Mouse (Mus musculus) urinary bladder, postnatal 25 days (tissue): ENCODE measurements around the gene Pjvk.
A peak's percentile ranks its signal among the peaks of the same experiment; 100 is the strongest.

ENCODE experiments used
- DNase-seq: peaks from one replicate; pipeline ENCODE4 v3.0.0; 2022; ENCODE audit warnings: low spot score

Gene Pjvk

DNA sequence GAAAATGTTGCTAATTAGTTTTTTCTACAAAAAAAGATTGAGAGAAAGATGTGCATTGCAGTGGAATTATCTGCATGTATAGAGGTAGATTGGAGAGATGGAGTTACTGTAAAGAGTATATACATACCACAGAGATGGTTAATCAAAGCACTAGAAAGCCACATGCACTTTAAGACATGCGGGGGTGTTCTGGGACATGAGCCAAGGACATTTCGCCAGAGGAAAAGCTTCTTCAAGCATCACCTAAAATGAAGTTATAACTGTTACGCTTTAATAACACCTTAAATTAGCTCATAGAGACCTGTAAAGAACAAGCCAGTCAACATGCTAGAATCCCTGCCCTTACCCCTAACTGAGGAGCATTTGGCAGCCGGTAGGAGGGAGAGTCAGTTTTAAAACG lies 18.9 kb downstream of the Pjvk start:
- DNase-seq, result no peak

DNA sequence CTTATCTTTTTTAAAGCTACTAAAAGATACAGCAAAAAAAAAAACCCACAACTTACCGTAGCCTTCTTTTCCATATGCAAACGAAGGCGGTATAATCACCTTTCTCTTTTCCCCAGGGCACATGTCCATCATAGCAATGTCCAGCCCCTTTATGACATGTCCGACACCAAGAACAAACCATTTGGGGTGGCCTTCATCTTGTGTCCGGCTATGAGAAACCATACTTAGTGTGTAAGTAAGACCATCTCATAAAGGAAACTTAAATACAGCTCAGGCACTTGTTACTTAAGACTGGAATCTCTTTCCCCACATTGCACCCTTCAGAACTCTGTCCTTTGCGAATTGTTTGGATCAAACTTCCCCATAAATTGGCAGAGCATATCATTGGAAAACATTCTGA lies 23.4 kb downstream of the Pjvk start:
- no peak for DNase-seq

DNA sequence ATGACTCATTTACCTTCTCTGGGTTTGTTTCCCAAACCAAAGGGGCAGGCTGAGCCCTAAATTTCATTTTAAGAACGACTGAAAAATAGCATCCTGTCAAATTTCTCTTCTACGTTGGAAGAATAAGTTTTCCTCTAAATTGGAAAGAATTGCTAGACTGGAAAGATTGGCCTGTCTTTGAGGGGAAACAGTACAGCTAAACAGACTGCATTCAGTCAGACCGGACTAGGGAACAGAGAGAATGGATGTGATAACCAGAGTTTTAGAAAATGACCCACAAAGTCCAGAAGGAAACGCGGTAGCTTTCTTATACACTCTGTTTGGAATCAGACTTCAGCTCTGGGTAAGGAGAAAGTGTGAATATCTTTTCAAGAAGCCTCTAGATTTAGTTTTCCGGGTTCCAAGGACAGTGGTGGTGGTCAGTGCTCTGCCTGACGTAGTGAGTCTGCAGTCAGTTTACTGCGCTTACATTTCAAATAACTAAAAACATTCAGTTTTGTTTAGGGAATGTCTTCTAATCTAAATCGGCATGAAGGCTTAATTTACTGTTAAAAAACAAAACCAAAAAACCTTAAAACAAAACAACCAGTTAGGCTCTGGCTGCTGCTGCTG lies 24.0 kb downstream of the Pjvk start:
- no peak for DNase-seq

DNA sequence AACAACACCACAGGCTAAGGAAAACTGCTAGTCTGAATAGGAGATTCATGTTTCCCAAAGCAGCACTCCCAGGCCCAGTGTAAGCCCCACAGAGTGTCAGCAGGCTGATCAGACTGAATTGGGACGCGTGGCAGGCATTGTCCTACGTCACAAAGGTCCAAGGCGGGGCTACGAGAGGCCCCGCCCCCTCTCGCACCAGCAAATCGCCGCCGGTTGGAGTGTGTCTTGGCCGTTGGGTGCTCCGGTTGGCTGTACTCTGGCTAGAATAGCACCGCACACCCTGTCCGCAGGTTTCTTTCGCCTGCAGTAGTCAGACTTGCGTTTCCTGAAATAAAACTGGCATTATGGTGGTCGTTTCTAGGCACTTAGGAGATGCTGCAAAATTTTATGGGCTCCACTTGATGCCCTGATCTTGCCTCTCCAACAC lies 24.7 kb downstream of the Pjvk start, which contains the start of gene Fkbp7:
TSS of gene Fkbp7 (minus strand) at position 151 of the 427 bp plus-strand sequence.
- DNase-seq, result peak; percentile 83

DNA sequence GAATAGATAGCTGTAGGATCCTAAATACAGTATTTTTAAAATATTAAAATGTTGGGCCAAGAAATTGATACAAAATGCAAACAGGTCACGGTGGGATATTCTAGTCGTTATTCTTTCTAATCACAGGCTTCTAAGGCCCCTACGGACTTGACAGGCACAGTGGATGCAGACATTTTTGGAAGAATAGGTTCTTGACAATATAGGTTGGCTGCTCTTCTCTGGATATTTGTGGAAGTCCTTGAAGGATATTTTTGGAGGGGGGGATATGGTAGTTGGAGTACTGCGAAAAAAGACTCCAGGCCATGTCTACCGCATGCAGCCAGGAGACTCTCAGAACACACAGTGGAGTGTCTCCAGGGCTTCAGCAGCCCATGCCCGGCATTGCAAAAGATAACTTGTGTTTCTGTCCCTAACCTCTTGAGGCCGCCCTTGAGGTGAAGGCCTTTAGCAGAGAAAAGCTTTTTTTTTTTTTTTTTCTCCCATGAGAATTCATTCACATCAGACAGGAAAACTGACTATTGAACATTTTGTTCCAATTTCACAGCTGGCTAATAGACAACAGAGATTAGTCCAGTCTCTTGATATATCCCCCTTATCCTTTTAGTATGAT lies 25.3 kb downstream of the Pjvk start:
- DNase-seq, result no peak

DNA sequence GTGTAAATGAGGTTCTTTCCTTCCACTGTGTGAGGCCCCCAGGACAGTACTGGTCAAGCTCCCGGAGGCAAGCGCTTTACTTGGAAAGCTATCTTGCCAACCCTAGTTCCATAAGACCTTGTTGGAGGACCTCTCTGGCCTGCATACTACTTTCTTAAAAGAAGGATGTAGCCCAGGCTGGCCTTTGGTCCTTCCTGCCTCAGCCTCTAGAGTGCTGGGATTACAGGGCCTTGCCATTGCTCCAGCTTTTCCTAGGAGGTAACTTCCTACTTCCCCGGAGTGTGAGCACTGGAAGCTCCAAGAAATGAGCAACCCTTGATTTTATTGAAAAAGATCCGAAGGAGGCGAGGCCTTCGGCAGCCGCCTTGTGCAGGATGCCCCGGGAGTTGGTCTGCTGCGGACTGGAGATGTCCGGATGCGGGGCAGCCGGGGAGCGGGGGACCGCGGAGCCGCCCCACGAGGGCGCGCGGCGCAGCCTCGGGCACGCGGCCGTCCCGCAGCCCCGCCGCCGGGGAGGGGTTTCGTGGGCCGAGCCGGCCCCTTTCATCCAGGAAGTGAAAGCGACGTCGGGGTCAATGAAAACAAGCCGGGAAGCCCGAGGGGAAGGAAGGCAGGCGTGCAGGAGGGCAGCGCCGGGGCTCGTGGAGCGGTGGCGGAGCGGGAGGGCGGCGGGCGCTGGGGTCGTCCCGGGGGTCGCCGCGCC lies 26.6 kb downstream of the Pjvk start, which contains the start of gene Plekha3:
TSS of gene Plekha3 (plus strand) at position 557 of the 703 bp plus-strand sequence.
- peak; percentile 79 for DNase-seq

DNA sequence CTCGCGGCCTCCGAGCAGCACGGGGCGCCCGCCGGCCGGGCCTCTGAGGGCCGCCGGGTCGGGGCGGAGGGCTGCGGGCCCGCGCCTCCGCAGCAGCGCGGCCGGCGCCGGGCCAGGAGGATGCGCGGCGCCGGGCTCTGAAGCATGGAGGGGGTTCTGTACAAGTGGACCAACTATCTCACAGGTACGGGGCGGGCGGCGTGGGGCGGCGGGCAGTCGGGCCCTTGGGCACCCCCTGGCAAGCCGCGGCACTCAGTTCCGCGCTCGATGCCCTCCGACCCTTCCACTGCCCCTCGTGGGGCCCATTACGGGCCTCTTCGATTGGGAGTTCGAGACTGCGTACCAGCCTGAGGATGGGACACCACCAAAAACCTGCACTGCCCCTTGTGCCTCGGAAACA lies 27.2 kb downstream of the Pjvk start:
- DNase-seq, result no peak

DNA sequence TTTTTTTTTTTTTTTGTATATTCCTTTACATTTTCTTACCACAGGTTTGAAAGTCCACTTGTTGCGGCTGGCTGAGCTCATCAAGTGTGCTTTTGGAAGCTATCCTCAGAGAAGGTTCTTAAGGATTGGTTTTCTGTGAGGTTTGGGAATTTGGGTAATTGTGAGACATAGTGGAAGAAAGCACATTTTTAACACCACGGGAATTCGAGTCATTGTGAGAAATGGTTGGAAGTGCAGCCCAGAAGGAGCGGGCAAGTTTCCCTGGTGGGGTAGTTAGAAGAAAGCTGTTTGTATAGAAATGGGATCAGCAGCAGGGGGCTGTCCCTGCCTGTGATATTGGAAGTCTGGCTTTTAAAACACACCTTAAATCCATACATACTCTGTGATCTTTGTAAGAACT lies 27.7 kb downstream of the Pjvk start:
- DNase-seq, result no peak

DNA sequence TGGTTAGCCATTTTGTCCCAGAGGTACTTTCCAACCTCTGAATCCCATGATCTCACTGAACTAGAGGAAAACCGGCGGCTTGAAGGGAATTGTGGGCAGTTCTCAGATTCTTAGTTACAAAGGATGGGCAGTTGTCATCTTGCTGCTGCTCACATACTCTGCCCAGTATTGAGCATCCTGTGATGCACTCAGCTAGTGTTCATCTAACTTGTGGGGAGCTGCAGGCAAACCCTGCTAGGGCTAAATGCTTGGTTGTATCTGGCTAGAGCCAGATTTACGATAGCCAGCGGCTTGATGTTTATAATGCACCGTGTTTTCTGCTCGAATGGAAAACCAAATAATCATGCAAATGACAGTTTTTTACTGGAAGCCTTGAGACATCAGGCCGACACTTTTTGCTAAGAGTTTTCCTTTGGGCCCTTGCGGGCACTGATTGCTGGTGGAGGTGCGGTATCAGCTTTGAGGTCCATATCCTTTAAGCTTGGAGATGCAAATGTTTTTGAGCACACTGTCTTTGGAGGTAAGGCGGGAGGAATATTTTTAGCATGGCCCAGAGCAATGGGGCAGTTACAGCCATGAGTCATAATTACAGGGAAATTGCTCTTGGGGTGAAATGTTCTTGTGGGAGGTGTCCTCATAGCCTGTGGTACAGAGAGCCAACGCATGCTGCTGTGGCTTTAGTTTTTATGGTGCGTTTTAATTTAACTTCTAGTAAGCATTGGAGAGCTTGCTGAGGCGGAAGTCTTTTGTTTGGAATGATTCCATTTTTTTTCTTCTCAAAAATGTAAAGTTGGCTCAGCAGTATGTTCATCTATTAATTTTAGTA lies 28.3 kb downstream of the Pjvk start:
- DNase-seq, result no peak

DNA sequence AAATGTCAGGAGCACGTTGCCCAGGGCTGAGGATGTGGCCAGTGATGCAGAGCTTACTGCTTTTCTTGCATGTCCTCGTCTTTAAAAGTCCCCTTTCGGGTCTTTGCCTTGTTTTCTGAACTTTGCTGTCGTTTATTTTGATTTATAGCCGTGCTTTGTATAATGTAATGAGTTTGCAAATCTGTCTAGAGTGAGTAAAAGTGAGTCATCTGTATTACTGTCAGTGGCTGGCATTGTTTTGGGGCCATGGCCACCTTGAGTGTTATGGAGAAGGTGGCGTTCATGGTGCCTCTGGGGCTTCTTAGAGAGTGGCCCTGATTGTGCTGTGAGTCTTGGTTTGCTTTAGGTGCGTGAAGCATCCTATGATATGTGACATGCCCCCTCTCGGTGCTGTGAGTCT lies 34.0 kb downstream of the Pjvk start:
- no peak for DNase-seq

DNA sequence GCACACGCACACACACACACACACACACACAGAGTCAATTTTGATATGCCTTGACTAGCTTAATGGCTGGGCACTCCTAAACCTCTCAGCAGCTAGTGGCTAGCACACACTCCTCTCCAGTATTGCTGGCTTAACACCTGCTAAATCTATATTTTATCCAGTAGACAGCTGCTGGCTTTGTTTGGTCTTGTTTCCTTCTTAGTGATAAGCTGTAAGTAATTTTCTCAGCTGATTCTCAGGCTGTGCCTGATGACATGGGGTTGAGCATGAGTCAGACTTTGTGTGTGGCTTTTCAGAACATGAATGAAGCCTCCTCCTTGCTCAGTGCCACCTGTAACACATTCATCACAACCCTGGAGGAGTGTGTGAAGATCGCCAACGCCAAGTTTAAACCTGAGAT lies 38.7 kb downstream of the Pjvk start:
- no peak for DNase-seq

DNA sequence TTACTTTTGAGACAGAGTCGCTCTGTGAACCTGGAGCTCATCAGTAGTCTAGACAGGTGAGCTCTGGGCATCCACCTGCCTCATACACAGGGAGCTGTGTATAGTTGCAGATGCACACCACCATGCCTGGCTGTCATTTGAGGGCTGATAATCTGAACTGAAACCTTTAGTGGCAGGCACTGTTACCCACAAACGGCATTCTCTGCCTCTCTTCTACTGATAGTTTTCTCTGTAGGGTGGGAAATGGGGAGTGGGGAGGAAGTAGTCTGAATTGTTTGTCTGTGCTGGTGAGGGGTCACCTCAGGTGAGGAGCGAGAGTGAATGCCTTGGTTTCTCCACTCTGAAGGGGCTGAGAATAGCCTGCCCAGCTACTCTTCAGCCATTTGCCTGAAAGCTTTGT lies 39.3 kb downstream of the Pjvk start:
- DNase-seq, result no peak

DNA sequence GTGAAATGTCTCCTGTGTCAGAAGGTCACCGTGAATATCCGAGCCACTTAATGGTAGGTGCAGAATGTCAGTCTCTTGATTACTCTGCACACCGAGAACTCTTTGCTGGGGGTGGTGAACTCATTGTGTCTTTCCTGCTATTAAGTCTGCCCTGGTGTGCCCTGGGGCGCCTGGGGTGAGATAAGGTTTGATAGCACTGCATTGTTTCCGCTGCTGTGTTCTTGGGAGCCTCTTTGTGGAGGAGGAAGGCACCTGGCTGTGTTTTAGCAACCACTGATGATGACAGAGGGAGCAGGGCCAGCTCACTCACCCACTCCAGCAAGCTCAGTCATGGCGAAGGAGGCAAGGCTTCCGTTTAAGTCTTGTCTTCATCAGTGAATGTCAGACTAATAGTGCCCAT lies 39.9 kb downstream of the Pjvk start:
- no peak for DNase-seq

DNA sequence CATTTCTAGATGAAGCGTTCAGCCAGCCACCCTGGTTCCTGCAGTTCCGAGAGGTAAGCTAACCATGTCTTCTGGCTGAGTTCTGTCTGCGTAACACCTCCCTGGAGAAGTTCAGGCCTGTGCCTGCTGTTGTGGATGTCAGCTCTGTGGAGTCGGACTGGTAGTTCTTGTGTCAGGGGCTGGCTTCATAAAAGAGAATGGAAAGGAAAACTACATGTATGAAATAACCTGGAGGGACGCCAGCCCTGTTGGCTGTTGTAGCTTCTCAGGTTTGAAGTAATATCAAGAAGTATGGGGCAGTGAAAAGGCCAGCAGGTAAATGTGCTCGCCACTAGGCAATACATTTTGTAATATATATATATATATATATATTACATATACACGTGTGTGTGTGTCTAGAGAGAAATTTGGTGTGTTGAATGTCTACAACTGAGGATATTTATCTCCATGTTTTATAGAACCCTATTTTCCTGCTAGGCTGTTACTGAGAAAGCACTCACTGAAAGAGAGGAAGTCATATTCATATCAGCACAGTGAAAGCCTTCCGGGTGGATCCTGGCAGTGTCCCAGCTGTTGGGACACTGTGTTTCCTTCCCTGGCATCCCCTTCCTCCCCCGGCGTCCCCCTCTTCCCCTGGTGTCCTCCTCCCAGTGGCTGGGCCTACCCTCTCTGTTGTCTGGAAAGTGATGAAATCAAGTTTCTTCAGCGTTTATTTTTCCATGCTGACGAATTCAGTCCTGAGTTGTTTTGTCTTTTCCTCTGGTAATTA lies 42.3 kb downstream of the Pjvk start:
- DNase-seq, result no peak

DNA sequence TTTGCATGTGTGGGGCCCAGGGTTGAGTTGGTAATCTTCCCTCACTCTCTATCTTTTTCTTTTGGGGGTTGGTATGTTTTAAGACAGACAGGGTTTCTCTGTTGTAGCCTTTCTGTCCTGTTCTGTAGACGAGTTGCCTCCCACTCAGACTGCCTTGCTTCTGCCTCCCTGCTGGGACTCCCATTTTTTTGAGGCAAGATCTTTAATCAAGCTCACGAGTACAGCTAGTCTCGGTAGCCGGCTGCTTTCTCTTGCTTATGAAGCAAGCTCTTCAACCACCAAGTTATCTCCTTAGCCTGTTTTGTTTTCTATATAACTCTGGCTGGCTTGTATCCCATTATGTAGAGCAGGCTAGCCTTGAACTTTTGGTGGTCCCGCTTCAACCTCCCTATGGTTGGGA lies 45.5 kb downstream of the Pjvk start:
- DNase-seq, result no peak

DNA sequence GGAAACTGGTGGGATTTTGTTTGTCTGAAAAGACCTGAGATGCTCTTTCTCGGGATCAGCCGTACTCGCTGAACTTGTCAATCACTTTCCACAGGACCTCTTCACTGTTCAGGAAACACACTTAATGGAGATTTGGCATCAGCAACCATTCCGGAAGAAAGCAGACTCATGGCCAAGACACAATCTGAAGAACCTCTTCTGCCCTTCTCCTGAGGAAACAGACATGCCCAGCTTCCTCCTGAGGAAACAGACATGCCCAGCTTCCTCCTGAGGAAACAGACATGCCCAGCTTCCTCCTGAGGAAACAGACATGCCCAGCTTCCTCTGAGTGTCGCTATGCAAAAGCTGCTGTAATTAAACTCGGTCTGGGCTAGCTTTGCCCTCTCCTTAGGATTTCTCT lies 47.0 kb downstream of the Pjvk start:
- no peak for DNase-seq

DNA sequence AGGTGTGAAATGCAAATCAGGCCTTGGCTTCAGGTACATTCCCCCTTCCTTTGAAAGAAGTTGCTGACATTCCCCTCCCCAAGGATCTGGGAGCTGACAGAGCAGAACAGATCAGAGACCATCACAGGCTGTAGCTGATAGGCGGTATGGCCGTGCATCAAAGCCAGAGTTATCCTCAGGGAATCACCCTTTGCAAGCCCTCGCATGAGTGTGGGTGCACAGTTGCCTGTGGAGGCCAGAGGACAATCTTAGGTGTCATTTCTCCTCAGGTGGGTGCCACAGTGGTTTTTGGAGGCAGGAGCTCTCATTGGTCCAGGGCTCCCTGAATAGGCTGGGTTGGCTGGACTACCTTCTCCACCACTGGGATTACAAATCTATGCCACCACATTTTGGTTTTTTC lies 53.9 kb downstream of the Pjvk start:
- no peak for DNase-seq

DNA sequence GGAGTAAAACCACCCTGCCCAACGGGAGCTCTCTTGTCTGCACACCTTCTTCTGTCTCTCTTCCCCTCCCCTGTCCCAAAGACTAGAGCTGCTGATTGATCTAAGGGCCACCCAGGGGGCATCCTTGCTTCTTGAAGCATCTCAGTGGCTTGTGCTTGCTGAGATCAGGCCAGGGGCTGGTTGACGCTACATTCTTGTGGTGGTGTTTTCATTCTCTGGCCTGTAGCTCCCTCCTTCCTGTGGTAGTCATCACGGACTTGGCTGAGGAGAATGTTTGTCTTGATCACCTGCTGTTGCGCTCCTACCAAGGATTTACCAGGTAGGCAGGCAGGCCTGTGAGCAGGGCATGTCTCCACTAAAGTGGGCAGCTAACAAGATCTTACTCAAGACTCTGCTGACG lies 54.5 kb downstream of the Pjvk start:
- DNase-seq, result no peak

DNA sequence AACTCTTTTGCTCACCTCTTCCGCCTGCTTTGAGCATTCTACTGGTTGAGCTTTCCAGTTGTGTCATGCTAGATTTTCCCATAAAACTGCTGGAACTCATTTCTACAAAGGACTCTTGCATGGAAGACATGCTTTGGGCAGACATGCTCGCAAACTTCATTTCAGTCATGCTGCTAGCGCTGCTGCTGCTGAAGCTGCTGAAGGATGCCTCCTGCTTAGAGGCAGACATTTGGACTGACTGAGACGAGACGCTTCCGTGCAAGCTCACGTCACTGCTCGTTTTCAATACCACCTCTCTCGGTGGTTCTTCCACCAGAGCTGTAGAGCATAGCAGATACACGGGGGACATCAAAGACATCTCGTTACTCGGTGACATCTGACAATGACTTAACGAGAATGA lies 57.4 kb downstream of the Pjvk start:
- DNase-seq, result no peak
